Mouse (Mus musculus) CH12.LX (cell line): ENCODE data around the gene Hipk2. TPM values are rescaled to one million over a fixed set of nuclear protein-coding genes. Genes with fewer than 3 reads are reported as not detected.

Experiments used
- DNase-seq: peaks from one replicate; pipeline ENCODE4 v3.0.0-alpha.2; 2013; ENCODE audit errors: extremely low read depth
- H3K27ac ChIP-seq: 2 replicates; pipeline ENCODE4 v1.5.1; 2012; ENCODE audit warnings: low read depth, mild to moderate bottlenecking, control low read depth, moderate library complexity; ENCODE audit not compliant: insufficient read depth
- H3K27me3 ChIP-seq: replicated peaks from 2 replicates; pipeline ENCODE3; 2012; ENCODE audit warnings: inconsistent platforms
- H3K36me3 ChIP-seq, 2 experiments: replicated peaks in 1 of 2; 2 replicates each; pipeline versions ENCODE3 to v1.6.1; 2012; ENCODE audit warnings: inconsistent platforms in 1 of 2, low read length in 1 of 2, mild to moderate bottlenecking in 1 of 2, mixed read lengths in 1 of 2, moderate library complexity in 1 of 2; ENCODE audit not compliant: control insufficient read depth in 1 of 2, insufficient read depth in 1 of 2
- H3K4me1 ChIP-seq, 2 experiments: 2 replicates each; pipeline ENCODE4 v1.6.1; 2012; ENCODE audit warnings: inconsistent platforms in 1 of 2, moderate library complexity in 1 of 2; ENCODE audit not compliant: insufficient read depth in 2 of 2, control insufficient read depth in 1 of 2
- H3K4me2 ChIP-seq: 2 replicates; pipeline ENCODE4 v1.6.1; 2012; ENCODE audit warnings: low read depth, mild to moderate bottlenecking, control low read depth; ENCODE audit not compliant: poor library complexity, insufficient read depth, severe bottlenecking
- H3K4me3 ChIP-seq, 3 experiments: fragments of 150-350 bp in 1 of 3; sonication (generic) in 1 of 3; replicated peaks in 1 of 3; 2 replicates each; pipeline versions ENCODE3 to v1.5.1; 2011 to 2012; ENCODE audit warnings: low read depth in 2 of 3, low read length in 2 of 3, mild to moderate bottlenecking in 2 of 3, moderate library complexity in 2 of 3, control low read depth in 1 of 3, improper control_type of control experiment in 1 of 3, inconsistent platforms in 1 of 3, mixed read lengths in 1 of 3; ENCODE audit not compliant: poor library complexity in 1 of 3
- H3K79me2 ChIP-seq: replicated peaks from 2 replicates; pipeline ENCODE4 v1.6.1; 2012; ENCODE audit warnings: mild to moderate bottlenecking, moderate library complexity; ENCODE audit not compliant: control insufficient read depth, poor library complexity, insufficient read depth, severe bottlenecking; ENCODE audit errors: extremely low read depth
- H3K9ac ChIP-seq: 2 replicates; pipeline ENCODE4 v1.6.1; 2012; ENCODE audit warnings: low read depth, mild to moderate bottlenecking, control low read depth, moderate library complexity; ENCODE audit not compliant: insufficient read depth
- H3K9me3 ChIP-seq: replicated peaks from 2 replicates; pipeline ENCODE3; 2012; ENCODE audit warnings: low read length, inconsistent platforms, mixed read lengths
- BHLHE40 ChIP-seq: IDR thresholded peaks from 2 replicates; pipeline ENCODE4 v1.6.1; 2011; ENCODE audit warnings: mild to moderate bottlenecking, low read depth, low read length, improper control_type of control experiment
- CTCF ChIP-seq, 2 experiments: IDR thresholded peaks in 1 of 2; conservative IDR thresholded peaks in 1 of 2; 2 replicates each; pipeline ENCODE4 v1.5.1; 2011 to 2012; ENCODE audit warnings: low read depth in 2 of 2, low read length in 2 of 2, improper control_type of control experiment in 1 of 2, inconsistent platforms in 1 of 2, mild to moderate bottlenecking in 1 of 2, moderate library complexity in 1 of 2
- E2F4 ChIP-seq: IDR thresholded peaks from 2 replicates; pipeline ENCODE4 v1.6.1; 2011; ENCODE audit warnings: low read depth, low read length, improper control_type of control experiment; ENCODE audit not compliant: insufficient replicate concordance
- ELF1 ChIP-seq: IDR thresholded peaks from 2 replicates; pipeline ENCODE4 v1.6.1; 2014; ENCODE audit warnings: low read depth, mild to moderate bottlenecking, inconsistent platforms, low read length, improper control_type of control experiment
- EP300 ChIP-seq: IDR thresholded peaks from 2 replicates; pipeline ENCODE4 v1.6.1; 2011; ENCODE audit warnings: low read length, improper control_type of control experiment
- IRF4 ChIP-seq: IDR thresholded peaks from 2 replicates; pipeline ENCODE4 v1.6.1; 2014; ENCODE audit warnings: low read depth, mild to moderate bottlenecking, inconsistent platforms, low read length, improper control_type of control experiment
- JUND ChIP-seq: conservative IDR thresholded peaks from 2 replicates; pipeline ENCODE4 v1.6.1; 2011; ENCODE audit warnings: low read depth, low read length, improper control_type of control experiment
- KAT2A ChIP-seq: IDR thresholded peaks from 2 replicates; pipeline ENCODE4 v1.6.1; 2012; ENCODE audit warnings: low read length, improper control_type of control experiment, inconsistent platforms; ENCODE audit not compliant: insufficient replicate concordance
- MAFK ChIP-seq: IDR thresholded peaks from 2 replicates; pipeline ENCODE4 v1.6.1; 2011; ENCODE audit warnings: low read length, improper control_type of control experiment; ENCODE audit not compliant: insufficient replicate concordance
- MAX ChIP-seq: IDR thresholded peaks from 2 replicates; pipeline ENCODE4 v1.6.1; 2011; ENCODE audit warnings: low read length, improper control_type of control experiment
- MAZ ChIP-seq: IDR thresholded peaks from 2 replicates; pipeline ENCODE4 v1.6.1; 2012; ENCODE audit warnings: low read depth, mild to moderate bottlenecking, inconsistent platforms, low read length, improper control_type of control experiment, moderate library complexity
- MEF2A ChIP-seq: IDR thresholded peaks from 2 replicates; pipeline ENCODE4 v1.6.1; 2014; ENCODE audit warnings: low read depth, mild to moderate bottlenecking, inconsistent platforms, low read length, improper control_type of control experiment, borderline replicate concordance
- NELFE ChIP-seq: IDR thresholded peaks from 2 replicates; pipeline ENCODE4 v1.6.1; 2011; ENCODE audit warnings: low read depth, low read length, improper control_type of control experiment
- NRF1 ChIP-seq: IDR thresholded peaks from 2 replicates; pipeline ENCODE4 v1.6.1; 2014; ENCODE audit warnings: low read depth, mild to moderate bottlenecking, inconsistent platforms, low read length, improper control_type of control experiment, moderate library complexity
- POLR2A ChIP-seq: IDR thresholded peaks from 2 replicates; pipeline ENCODE4 v1.6.1; 2011; ENCODE audit warnings: low read depth, mild to moderate bottlenecking, improper control_type of control experiment, low read length
- RAD21 ChIP-seq: IDR thresholded peaks from 2 replicates; pipeline ENCODE4 v1.6.1; 2011; ENCODE audit warnings: low read depth, mild to moderate bottlenecking, low read length, improper control_type of control experiment, moderate library complexity
- RCOR1 ChIP-seq: conservative IDR thresholded peaks from 2 replicates; pipeline ENCODE4 v1.6.1; 2012; ENCODE audit warnings: low read depth, mild to moderate bottlenecking, inconsistent platforms, low read length, improper control_type of control experiment
- SMC3 ChIP-seq: IDR thresholded peaks from 2 replicates; pipeline ENCODE4 v1.6.1; 2011; ENCODE audit warnings: low read depth, low read length, improper control_type of control experiment
- TBP ChIP-seq: conservative IDR thresholded peaks from 2 replicates; pipeline ENCODE4 v1.6.1; 2011; ENCODE audit warnings: low read depth, low read length, improper control_type of control experiment
- TCF12 ChIP-seq: IDR thresholded peaks from 2 replicates; pipeline ENCODE4 v1.6.1; 2014; ENCODE audit warnings: low read depth, mild to moderate bottlenecking, inconsistent platforms, low read length, improper control_type of control experiment
- USF2 ChIP-seq: conservative IDR thresholded peaks from 2 replicates; pipeline ENCODE4 v1.6.1; 2011; ENCODE audit warnings: low read depth, low read length, improper control_type of control experiment
- ZNF384 ChIP-seq: IDR thresholded peaks from 2 replicates; pipeline ENCODE4 v1.6.1; 2012; ENCODE audit warnings: low read depth, low read length, improper control_type of control experiment, inconsistent platforms
- dilution Hi-C: fragments of 300-500 bp; cut with MboI; formaldehyde crosslinking; loops from 2 replicates; pipeline ENCODE4 v1.14.3; 2020; ENCODE audit warnings: low sequenced_read_pairs; ENCODE audit not compliant: extremely low pct_unique_long_range_greater_than_20kb, extremely low pct_ligation_motif_present
- in situ Hi-C: fragments of 300-500 bp; cut with MboI; formaldehyde crosslinking; loops from 3 replicates; pipeline ENCODE4 v1.14.3; 2019; ENCODE audit warnings: low sequenced_read_pairs, low pct_ligation_motif_present, low pct_unique_long_range_greater_than_20kb, mixed read lengths
- polyA plus RNA-seq: library from polyadenylated mRNA; unstranded; fragments of >175 nt; gene quantifications from 2 replicates; pipeline ENCODE4 v1.2.1, GENCODE M21; 2012; ENCODE audit warnings: low read depth; ENCODE audit not compliant: insufficient read length
- total RNA-seq, 2 experiments: library from RNA; depleted of rRNA; stranded (reverse); fragments of 300-350 nt in 1 of 2; fragments of >200 nt in 1 of 2; gene quantifications; 2 replicates each; pipeline ENCODE4 v1.2.3; 2012 to 2014

Hipk2 gene
- total and polyA plus RNA-seq, 3 experiments: 1.6 to 5.3 (median 2.6) TPM

DNA sequence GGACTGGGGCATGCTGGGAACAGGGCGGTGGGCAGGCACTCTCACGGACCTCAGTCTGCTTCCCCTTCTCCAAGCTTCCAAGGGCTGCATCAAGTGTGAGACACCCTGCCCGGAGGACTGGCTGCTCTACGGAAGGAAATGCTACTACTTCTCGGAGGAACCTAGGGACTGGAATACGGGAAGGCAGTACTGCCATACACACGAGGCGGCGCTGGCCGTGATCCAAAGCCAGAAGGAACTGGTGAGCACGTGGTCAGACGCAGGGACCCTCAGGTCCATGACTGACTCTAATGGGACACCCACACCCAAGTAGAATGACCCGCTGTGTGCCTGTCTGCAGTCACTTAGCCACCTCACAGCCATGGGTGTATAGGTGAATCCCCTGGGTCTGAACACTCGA lies 199.2 kb downstream of the Hipk2 start:
- H3K4me3 ChIP-seq: no peak overlapping the region
- no peaks in the 10 kb centered on the region for H3K9me3 ChIP-seq
- H3K27ac ChIP-seq: no peak overlapping the region
- H3K9ac ChIP-seq: no peak overlapping the region
- no peaks in the 10 kb centered on the region for H3K79me2 ChIP-seq
- dilution Hi-C loops: no loop called here
- peaks cover 0 to 9% of the 10 kb centered on the region in 2 experiments; a peak in 2 of 4 replicates for H3K4me1 ChIP-seq
- no peak for TF ChIP-seq JUND
- no peak for TF ChIP-seq MEF2A
- TF ChIP-seq E2F4: no peak
- TF ChIP-seq KAT2A: no peak
- no peak for TF ChIP-seq TBP
- TF ChIP-seq MAZ: no peak
- no peak for TF ChIP-seq RAD21
- TF ChIP-seq SMC3: no peak
- TF ChIP-seq CTCF (conservative IDR thresholded peaks at IDR 0.05 in 1 of 2, IDR thresholded peaks at IDR 0.05 in 1 of 2; ENCODE audit: low read depth in 2 of 2, low read length in 2 of 2): no peak
- TF ChIP-seq MAX: no peak
- no peak for TF ChIP-seq POLR2A
- TF ChIP-seq ELF1: no peak
- TF ChIP-seq NELFE: no peak
- no peak for TF ChIP-seq IRF4
- DNase-seq: no peak
- in situ Hi-C loops: no loop called here
- H3K4me2 ChIP-seq: no peak overlapping the region
- no peaks in the 10 kb centered on the region for H3K36me3 ChIP-seq
- H3K27me3 ChIP-seq: no peaks in the 10 kb centered on the region

DNA sequence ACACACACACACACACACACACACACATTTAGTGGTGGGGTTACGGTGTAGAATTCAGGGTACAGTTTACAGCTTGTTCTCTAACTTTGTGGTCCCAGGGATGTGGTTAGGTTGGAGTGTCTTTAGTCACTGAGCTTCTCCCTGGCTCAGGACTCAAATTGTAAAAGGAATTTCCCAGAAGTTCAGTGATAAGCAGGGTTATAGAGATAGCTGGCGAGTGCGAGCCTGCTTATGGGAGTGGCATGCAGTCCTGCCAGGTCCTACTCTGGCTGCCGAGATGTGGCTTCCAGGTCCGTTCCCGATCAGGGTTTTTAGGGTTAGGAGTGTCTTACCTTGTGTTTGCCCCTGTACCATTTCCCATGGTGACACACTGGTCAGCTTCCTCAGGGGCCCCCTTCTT lies 199.7 kb downstream of the Hipk2 start:
- TF ChIP-seq KAT2A: no peak
- no peak for TF ChIP-seq USF2
- no peak for TF ChIP-seq MAFK
- TF ChIP-seq CTCF (conservative IDR thresholded peaks at IDR 0.05 in 1 of 2, IDR thresholded peaks at IDR 0.05 in 1 of 2; ENCODE audit: low read depth in 2 of 2, low read length in 2 of 2): no peak
- TF ChIP-seq NRF1: no peak
- no peak for TF ChIP-seq MAZ
- TF ChIP-seq ELF1: no peak
- no peak for TF ChIP-seq JUND
- no peak for TF ChIP-seq MAX
- TF ChIP-seq ZNF384: no peak
- no peak for TF ChIP-seq RCOR1
- no peak for TF ChIP-seq EP300
- no peak for TF ChIP-seq BHLHE40
- no peak for TF ChIP-seq TCF12
- no peak overlapping the region for H3K9ac ChIP-seq
- no peak overlapping the region for H3K27ac ChIP-seq
- DNase-seq: no peak
- in situ Hi-C loops (no loop called here), dilution Hi-C loops (no loop called here)
- H3K4me3 ChIP-seq: no peak overlapping the region
- no peaks in the 10 kb centered on the region for H3K36me3 ChIP-seq
- H3K27me3 ChIP-seq: no peaks in the 10 kb centered on the region
- H3K4me2 ChIP-seq: no peak overlapping the region
- H3K4me1 ChIP-seq: peaks cover 0 to 9% of the 10 kb centered on the region in 2 experiments; a peak in 2 of 4 replicates
- H3K79me2 ChIP-seq: no peaks in the 10 kb centered on the region
- H3K9me3 ChIP-seq: no peaks in the 10 kb centered on the region
